In genomic region chr12:108333895-108334445, GRCm38 (mm10) we compare ENCODE assay signal across 8 mouse cellular contexts. TPM values are rescaled to one million over a fixed set of nuclear protein-coding genes. Genes with fewer than 3 reads are reported as not detected.
DNase-seq lines count a peak whose midpoint lies in the region; ATAC-seq lines count a peak whose summit lies in the region.

TSS of gene Cyp46a1 (plus strand) at chr12:108334381.

- DNase-seq in CD8-positive naive resting alpha-beta T cell, adult 2 months (ENCODE audit: low read depth in 2 of 2, low spot score in 2 of 2): peak; percentile 83 to 91
- DNase-seq in c-Kit-positive CD71-positive TER-119-positive erythroid progenitor cells, embryonic 14.5 days (ENCODE audit: low spot score): peak; percentile 86
- peak; percentile 100 for DNase-seq in forebrain, embryonic 11.5 days (ENCODE audit: low spot score)
- DNase-seq in kidney, postnatal 14 days: peak; percentile 100
- DNase-seq in natural killer cell, adult 2 months (ENCODE audit: low spot score in 2 of 2): peak; percentile 97 to 99

- H3K27ac ChIP-seq in forebrain, embryonic 11.5 days (ENCODE audit: low read depth, low read length): no peak within 1 kb of the TSS; the same call in 1 of the 2 replicates
- peak within 1 kb of the TSS; percentile 48 for H3K27ac ChIP-seq in heart, embryonic 15.5 days
- H3K27ac ChIP-seq in liver, embryonic 12.5 days: no peak within 1 kb of the TSS
- H3K27ac ChIP-seq in stomach, embryonic 14.5 days (ENCODE audit: low read length): peak within 1 kb of the TSS; percentile 72; the same call in 1 of the 2 replicates

- H3K9me3 ChIP-seq in forebrain, embryonic 11.5 days (ENCODE audit: control insufficient read depth, low read length): no peaks in the 10 kb centered on the region
- H3K9me3 ChIP-seq in heart, embryonic 15.5 days (replicated peaks): no peaks in the 10 kb centered on the region
- no peaks in the 10 kb centered on the region for H3K9me3 ChIP-seq in liver, embryonic 12.5 days (replicated peaks)
- H3K9me3 ChIP-seq in stomach, embryonic 14.5 days (ENCODE audit: control insufficient read depth, low read depth, low read length): no peaks in the 10 kb centered on the region

- H3K4me3 ChIP-seq in forebrain, embryonic 11.5 days (ENCODE audit: low read depth, low read length): peak within 1 kb of the TSS; percentile 53
- peak within 1 kb of the TSS; percentile 61 for H3K4me3 ChIP-seq in heart, embryonic 15.5 days
- peak within 1 kb of the TSS; percentile 59 for H3K4me3 ChIP-seq in liver, embryonic 12.5 days
- peak within 1 kb of the TSS; percentile 63 for H3K4me3 ChIP-seq in stomach, embryonic 14.5 days (ENCODE audit: low read depth, low read length)

- H3K27me3 ChIP-seq in forebrain, embryonic 11.5 days (ENCODE audit: control insufficient read depth, insufficient read depth, low read length): peaks cover 3% of the 10 kb centered on the region; the same call in 1 of the 2 replicates
- H3K27me3 ChIP-seq in heart, embryonic 15.5 days: peaks cover 46% of the 10 kb centered on the region
- H3K27me3 ChIP-seq in liver, embryonic 12.5 days (replicated peaks): peaks cover 91% of the 10 kb centered on the region
- peaks cover 2% of the 10 kb centered on the region; the same call in 1 of the 2 replicates for H3K27me3 ChIP-seq in stomach, embryonic 14.5 days (ENCODE audit: control insufficient read depth, insufficient read depth, low read length)

- H3K4me1 ChIP-seq in forebrain, embryonic 11.5 days (replicated peaks; ENCODE audit: control insufficient read depth, insufficient read depth, low read length): peaks cover 12% of the 10 kb centered on the region; the same call in 1 of the 2 replicates
- peaks cover 28% of the 10 kb centered on the region for H3K4me1 ChIP-seq in heart, embryonic 15.5 days (replicated peaks)
- peaks cover 27% of the 10 kb centered on the region for H3K4me1 ChIP-seq in liver, embryonic 12.5 days
- 0 out of 2 replicates have a peak, but pooled peaks cover 18% of the 10 kb centered on the region for H3K4me1 ChIP-seq in stomach, embryonic 14.5 days (ENCODE audit: control insufficient read depth, insufficient read depth, low read length)

- peak within 1 kb of the TSS; percentile 97 for H3K4me2 ChIP-seq in forebrain, embryonic 11.5 days (ENCODE audit: low read depth, low read length, severe bottlenecking)
- H3K4me2 ChIP-seq in heart, embryonic 15.5 days: peak within 1 kb of the TSS; percentile 95
- H3K4me2 ChIP-seq in liver, embryonic 12.5 days: peak within 1 kb of the TSS; percentile 93
- peak within 1 kb of the TSS; percentile 90 for H3K4me2 ChIP-seq in stomach, embryonic 14.5 days (replicated peaks; ENCODE audit: low read depth, low read length)

- peak within 1 kb of the TSS; percentile 66 for H3K9ac ChIP-seq in forebrain, embryonic 11.5 days (ENCODE audit: low read length)
- peak within 1 kb of the TSS; percentile 59 for H3K9ac ChIP-seq in heart, embryonic 15.5 days
- H3K9ac ChIP-seq in liver, embryonic 12.5 days: peak within 1 kb of the TSS; percentile 52; the same call in 1 of the 2 replicates
- H3K9ac ChIP-seq in stomach, embryonic 14.5 days (replicated peaks; ENCODE audit: low read depth, low read length): peak within 1 kb of the TSS; percentile 18; the same call in 1 of the 2 replicates

- peak; percentile 91 for ATAC-seq in forebrain, embryonic 11.5 days (replicated peaks; ENCODE audit: low FRiP score)
- peak; percentile 96 for ATAC-seq in heart, embryonic 15.5 days (replicated peaks; ENCODE audit: insufficient number of reproducible peaks, insufficient read depth, low FRiP score, low read depth)
- ATAC-seq in liver, embryonic 12.5 days: peak; percentile 83
- peak; percentile 93 for ATAC-seq in stomach, embryonic 14.5 days (ENCODE audit: insufficient number of reproducible peaks, insufficient read depth, low FRiP score, low read depth)

- WGBS in forebrain, embryonic 11.5 days: under 1% methylated on average over 53 of the region's 56 CpGs
- under 1% methylated on average over 45 of the region's 56 CpGs for WGBS in heart, embryonic 15.5 days
- under 1% methylated on average over 39 of the region's 56 CpGs for WGBS in liver, embryonic 12.5 days (ENCODE audit: insufficient replicate concordance)
- 1% methylated on average over 31 of the region's 56 CpGs for WGBS in stomach, embryonic 14.5 days

- no peaks in the 10 kb centered on the region for H3K36me3 ChIP-seq in forebrain, embryonic 11.5 days (ENCODE audit: control insufficient read depth, insufficient read depth, low read length)
- H3K36me3 ChIP-seq in heart, embryonic 15.5 days: no peaks in the 10 kb centered on the region
- no peaks in the 10 kb centered on the region for H3K36me3 ChIP-seq in liver, embryonic 12.5 days
- no peaks in the 10 kb centered on the region for H3K36me3 ChIP-seq in stomach, embryonic 14.5 days (ENCODE audit: control insufficient read depth, insufficient read depth, low read length)

RNA-seq across cellular contexts. Expression of gene Cyp46a1, which starts in this region (rescaled TPM):
- 16.3 and 18.4 TPM in 2 replicates for polyA plus RNA-seq in forebrain, embryonic 11.5 days (2014; fragmentation: Nextera tagmentation; extraction: Ambion mirVana)
- polyA plus RNA-seq in heart, embryonic 15.5 days (2015; fragmentation: Nextera tagmentation; extraction: Ambion mirVana): 5.6 and 6.2 TPM in 2 replicates
- polyA plus RNA-seq in liver, embryonic 12.5 days (2016; fragmentation: Nextera tagmentation; extraction: Ambion mirVana): 0.86 and 1.7 TPM in 2 replicates
- polyA plus RNA-seq in stomach, embryonic 14.5 days (2014; fragmentation: Nextera tagmentation; extraction: Ambion mirVana): 6.5 and 8.7 TPM in 2 replicates

Comparison
In these comparisons a context has a peak if more than half of its experiments do, and no peak if none do; other contexts are left out.
1. H3K27ac ChIP-seq: peak in heart, embryonic 15.5 days (single experiment) and stomach, embryonic 14.5 days (single experiment); none in forebrain, embryonic 11.5 days (single experiment) and liver, embryonic 12.5 days (single experiment).
2. Peak in every context shown above with its lines, with median percentiles within 50 percentile points of each other: DNase-seq, ATAC-seq, H3K4me2 ChIP-seq, H3K4me3 ChIP-seq and H3K9ac ChIP-seq.